ENCODE assay signal across 14 mouse cellular contexts in the genomic region with DNA sequence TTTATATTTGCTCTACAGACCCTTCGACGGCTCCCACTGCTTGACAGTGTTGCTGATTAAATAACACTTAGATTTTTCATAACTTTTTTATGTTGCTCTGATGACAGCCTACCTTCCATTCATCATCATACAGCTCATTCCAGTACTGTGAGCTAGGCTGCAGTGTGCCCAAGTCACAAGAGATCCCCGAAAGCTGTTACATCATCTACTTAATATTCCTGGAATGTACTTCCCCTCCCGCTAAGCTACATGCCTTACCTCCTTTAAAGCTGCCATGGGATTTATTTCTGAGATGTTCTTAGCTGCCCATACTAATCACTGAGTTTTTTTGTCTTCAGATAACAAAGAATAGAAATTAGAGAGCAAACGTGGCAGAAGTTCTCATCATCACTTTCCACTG. TPM values are rescaled to one million over a fixed set of nuclear protein-coding genes. Genes with fewer than 3 reads are reported as not detected.
DNase-seq lines count a peak whose midpoint lies in the region; ATAC-seq and TF ChIP-seq lines count a peak whose summit lies in the region.
"Had no signal": no experiment of that assay in that cellular context is flagged by ENCODE, and none has a peak within 500 bp of the region (broad histone marks: within the 10 kb centered on the region; RNA-seq: fewer than 3 reads in every experiment).

No protein-coding gene starts in this region.

- H3K4me3 ChIP-seq in heart, postnatal 0 days (ENCODE audit: low read depth, low read length) = no peak overlapping the region
- H3K4me3 ChIP-seq in midbrain, embryonic 11.5 days (ENCODE audit: low read depth, low read length) = no peak overlapping the region
- no peak overlapping the region for H3K4me3 ChIP-seq in midbrain, embryonic 10.5 days
- no peak overlapping the region for H3K4me3 ChIP-seq in forebrain, embryonic 14.5 days (ENCODE audit: low read depth, low read length)
- H3K4me3 ChIP-seq in stomach, postnatal 0 days (ENCODE audit: low read depth, low read length) = no peak overlapping the region
- H3K4me3 ChIP-seq: erythroblast, embryonic 14.5 days; limb, embryonic 12.5 days had no signal

- intact Hi-C loops in heart, postnatal 36 days (cut with DNase I) = no loop called here

- H3K27me3 ChIP-seq in heart, postnatal 0 days (ENCODE audit: control insufficient read depth, insufficient read depth, low read length) = no peaks in the 10 kb centered on the region
- H3K27me3 ChIP-seq in midbrain, embryonic 11.5 days (ENCODE audit: control insufficient read depth, insufficient read depth, low read length) = no peaks in the 10 kb centered on the region
- no peaks in the 10 kb centered on the region for H3K27me3 ChIP-seq in midbrain, embryonic 10.5 days (ENCODE audit: low read depth, poor library complexity, severe bottlenecking)
- no peaks in the 10 kb centered on the region for H3K27me3 ChIP-seq in forebrain, embryonic 14.5 days (replicated peaks; ENCODE audit: control insufficient read depth, insufficient read depth, low read length)
- H3K27me3 ChIP-seq in stomach, postnatal 0 days (ENCODE audit: control insufficient read depth, insufficient read depth, low read length) = no peaks in the 10 kb centered on the region
- H3K27me3 ChIP-seq: limb, embryonic 12.5 days had no signal

- H3K4me2 ChIP-seq in heart, postnatal 0 days (ENCODE audit: low read depth, low read length) = no peak overlapping the region
- no peak overlapping the region for H3K4me2 ChIP-seq in midbrain, embryonic 11.5 days
- H3K4me2 ChIP-seq in forebrain, embryonic 14.5 days (ENCODE audit: low read length) = no peak overlapping the region
- no peak overlapping the region for H3K4me2 ChIP-seq in stomach, postnatal 0 days (replicated peaks; ENCODE audit: low read depth)
- H3K4me2 ChIP-seq: limb, embryonic 12.5 days had no signal

- H3K9ac ChIP-seq in heart, postnatal 0 days (replicated peaks; ENCODE audit: low read depth, low read length) = no peak overlapping the region
- H3K9ac ChIP-seq in midbrain, embryonic 11.5 days (ENCODE audit: low read length) = no peak overlapping the region
- H3K9ac ChIP-seq in forebrain, embryonic 14.5 days (ENCODE audit: low read length) = no peak overlapping the region
- no peak overlapping the region for H3K9ac ChIP-seq in stomach, postnatal 0 days (ENCODE audit: low read length)
- H3K9ac ChIP-seq: limb, embryonic 12.5 days had no signal

- TF ChIP-seq CTCF in heart, postnatal 0 days (IDR thresholded peaks at IDR 0.05; ENCODE audit: low read depth) = no peak
- no peak for TF ChIP-seq CTCF in stomach, postnatal 0 days (IDR thresholded peaks at IDR 0.05; ENCODE audit: low read depth)

- no peaks in the 10 kb centered on the region for H3K36me3 ChIP-seq in heart, postnatal 0 days (replicated peaks; ENCODE audit: control insufficient read depth, insufficient read depth, low read length)
- H3K36me3 ChIP-seq in midbrain, embryonic 11.5 days (ENCODE audit: control insufficient read depth, insufficient read depth, low read length) = no peaks in the 10 kb centered on the region
- H3K36me3 ChIP-seq in midbrain, embryonic 10.5 days = no peaks in the 10 kb centered on the region
- H3K36me3 ChIP-seq in forebrain, embryonic 14.5 days (ENCODE audit: control insufficient read depth, insufficient read depth, low read length) = no peaks in the 10 kb centered on the region
- no peaks in the 10 kb centered on the region for H3K36me3 ChIP-seq in stomach, postnatal 0 days (ENCODE audit: control insufficient read depth, insufficient read depth, low read length)
- H3K36me3 ChIP-seq: limb, embryonic 12.5 days had no signal

- peaks cover 6% of the 10 kb centered on the region; the same call in 1 of the 2 replicates for H3K4me1 ChIP-seq in heart, postnatal 0 days (ENCODE audit: control insufficient read depth, insufficient read depth)
- no peaks in the 10 kb centered on the region for H3K4me1 ChIP-seq in midbrain, embryonic 11.5 days (ENCODE audit: control insufficient read depth, insufficient read depth, low read length)
- no peaks in the 10 kb centered on the region; the same call in 1 of the 2 replicates for H3K4me1 ChIP-seq in midbrain, embryonic 10.5 days
- no peaks in the 10 kb centered on the region for H3K4me1 ChIP-seq in forebrain, embryonic 14.5 days (ENCODE audit: control insufficient read depth, insufficient read depth, low read length)
- H3K4me1 ChIP-seq in stomach, postnatal 0 days (replicated peaks; ENCODE audit: control insufficient read depth, insufficient read depth) = no peaks in the 10 kb centered on the region

- TF ChIP-seq EP300 in heart, postnatal 0 days (IDR thresholded peaks at IDR 0.05; ENCODE audit: low read depth) = no peak
- TF ChIP-seq EP300 in stomach, postnatal 0 days (optimal IDR thresholded peaks at IDR 0.05) = no peak

- 0 out of 2 replicates have a peak, but pooled peaks cover 4% of the 10 kb centered on the region for H3K9me3 ChIP-seq in heart, postnatal 0 days (replicated peaks; ENCODE audit: control insufficient read depth, low read length)
- H3K9me3 ChIP-seq in midbrain, embryonic 11.5 days (ENCODE audit: control insufficient read depth, low read length) = no peaks in the 10 kb centered on the region
- H3K9me3 ChIP-seq in midbrain, embryonic 10.5 days (replicated peaks) = peaks cover 4% of the 10 kb centered on the region
- no peaks in the 10 kb centered on the region for H3K9me3 ChIP-seq in forebrain, embryonic 14.5 days (replicated peaks; ENCODE audit: control insufficient read depth, low read length)
- H3K9me3 ChIP-seq in stomach, postnatal 0 days (ENCODE audit: control insufficient read depth, low read length) = no peaks in the 10 kb centered on the region

- ATAC-seq in heart, postnatal 0 days (ENCODE audit: insufficient read depth, low read depth) = peak; percentile 27; the same call in 1 of the 2 replicates
- ATAC-seq in midbrain, embryonic 11.5 days (ENCODE audit: low FRiP score) = peak; percentile 40; the same call in 1 of the 2 replicates
- no peak for ATAC-seq in forebrain, embryonic 14.5 days
- ATAC-seq in stomach, postnatal 0 days (ENCODE audit: low FRiP score, low TSS enrichment) = 0 out of 2 replicates have a peak, but pooled peaks have one; percentile 22
- ATAC-seq: hindbrain, embryonic 16.5 days had no signal

- no peak overlapping the region for H3K27ac ChIP-seq in heart, postnatal 0 days (ENCODE audit: low read depth)
- H3K27ac ChIP-seq in midbrain, embryonic 11.5 days (ENCODE audit: low read depth, low read length) = no peak overlapping the region
- H3K27ac ChIP-seq in midbrain, embryonic 10.5 days (replicated peaks) = no peak overlapping the region
- H3K27ac ChIP-seq in forebrain, embryonic 14.5 days (ENCODE audit: low read depth, low read length) = no peak overlapping the region
- H3K27ac ChIP-seq in stomach, postnatal 0 days (replicated peaks) = peak overlapping the region; percentile 75
- H3K27ac ChIP-seq: limb, embryonic 12.5 days; macrophage had no signal

- WGBS in heart, postnatal 0 days = 25% methylated on average over 5 of the region's 5 CpGs
- 74% methylated on average over 5 of the region's 5 CpGs for WGBS in midbrain, embryonic 11.5 days
- WGBS in midbrain, embryonic 10.5 days = 82% methylated on average over 5 of the region's 5 CpGs
- WGBS in forebrain, embryonic 14.5 days = 64% methylated on average over 5 of the region's 5 CpGs
- WGBS in stomach, postnatal 0 days = 41% methylated on average over 5 of the region's 5 CpGs

- no peak for DNase-seq in heart, postnatal 0 days (ENCODE audit: low spot score)
- DNase-seq in heart, postnatal 36 days = no peak
- no peak for DNase-seq in midbrain, embryonic 11.5 days (ENCODE audit: low spot score, missing footprints)
- no peak for DNase-seq in midbrain, embryonic 10.5 days (ENCODE audit: low spot score)
- DNase-seq in forebrain, embryonic 14.5 days (ENCODE audit: low spot score) = peak; percentile 14
- no peak for DNase-seq in stomach, postnatal 0 days (ENCODE audit: low spot score)
- no peak for DNase-seq in layer of hippocampus, postnatal 36 days
- DNase-seq: cerebellum, postnatal 14 days; gastrocnemius, postnatal 36 days; thymus, postnatal 4 days had no signal

RNA-seq across cellular contexts. Expression of a gene that starts 19.4 kb away (rescaled TPM):
- total RNA-seq in heart, postnatal 0 days (2014; rRNA removed; ENCODE audit: low replicate concordance) = 346 and 521 TPM in 2 replicates
- polyA plus RNA-seq in heart, postnatal 0 days (2015; fragmentation: Nextera tagmentation; extraction: Ambion mirVana) = 574 and 591 TPM in 2 replicates
- total RNA-seq in heart, postnatal 36 days (2021) = 1,000 to 10,000 TPM; 2,084 to 2,239 TPM
- not detected in 2 replicates for polyA plus RNA-seq in midbrain, embryonic 11.5 days (2014; fragmentation: Nextera tagmentation; extraction: Ambion mirVana)
- polyA plus RNA-seq in midbrain, embryonic 10.5 days (2016; fragmentation: Nextera tagmentation; extraction: Ambion mirVana) = not detected in 2 replicates
- polyA plus RNA-seq in forebrain, embryonic 14.5 days (2014; fragmentation: Nextera tagmentation; extraction: Ambion mirVana) = not detected in 2 replicates
- polyA plus RNA-seq in stomach, postnatal 0 days (2015; fragmentation: Nextera tagmentation; extraction: Ambion mirVana) = 1.1 and 1.2 TPM in 2 replicates
- total RNA-seq in layer of hippocampus, postnatal 36 days (2021) = under 1 TPM; 0.76 to 0.77 TPM
- polyA plus RNA-seq: erythroblast, embryonic 14.5 days; macrophage had no signal

Comparison
In these comparisons a context has a peak if more than half of its experiments do, and no peak if none do; other contexts are left out.
1. RNA of a gene that starts 19.4 kb away (polyA plus RNA-seq): 574 to 591 TPM in heart, postnatal 0 days; 1.1 to 1.2 TPM in stomach, postnatal 0 days, not detected in midbrain, embryonic 11.5 days, not detected in midbrain, embryonic 10.5 days and not detected in forebrain, embryonic 14.5 days; every median in the first group is over 100 times any median in the second.